Mouse (Mus musculus): Measurements from ENCODE around the gene Jpt1. TPM values are rescaled to one million over a fixed set of nuclear protein-coding genes. Genes with fewer than 3 reads are reported as not detected.
"Not testable (repeated sequence)": the region's sequence is repeated elsewhere in the genome, so short reads cannot be mapped to it uniquely, and the experiment has no call there.

Jpt1 gene
- total RNA-seq, 4 experiments from 2014 or later, result 86.2 to 109 (median 94.4) TPM

- DNase-seq, result peak; percentile 89
Observed at GRCm38 (mm10) chr11:115473626-115474275, 40.4 kb downstream of the Jpt1 start.

GRCm38 (mm10) chr11:115472183-115472582 is 42.0 kb downstream of the Jpt1 start:
- no peak for DNase-seq

GRCm38 (mm10) chr11:115467217-115467618 is 47.0 kb downstream of the Jpt1 start:
- no peak for DNase-seq

DNA sequence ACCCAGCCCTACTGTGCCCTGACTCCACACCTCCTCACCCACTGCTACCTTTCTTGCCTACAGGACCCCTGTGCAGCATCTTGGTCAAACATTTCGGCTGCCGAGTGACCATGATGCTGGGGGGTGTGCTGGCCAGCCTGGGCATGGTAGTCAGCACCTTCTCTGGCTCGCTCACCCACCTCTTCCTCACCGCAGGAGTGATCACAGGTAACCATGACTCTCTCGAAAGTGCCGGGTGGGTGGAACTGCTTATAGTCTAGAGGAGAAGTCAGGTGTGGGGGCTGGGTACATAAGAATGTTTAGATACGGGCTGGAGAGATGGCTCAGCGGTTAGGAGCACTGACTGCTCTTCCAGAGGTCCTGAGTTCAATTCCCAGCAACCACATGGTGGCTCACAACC is 49.3 kb downstream of the Jpt1 start:
- DNase-seq, result no peak

DNA sequence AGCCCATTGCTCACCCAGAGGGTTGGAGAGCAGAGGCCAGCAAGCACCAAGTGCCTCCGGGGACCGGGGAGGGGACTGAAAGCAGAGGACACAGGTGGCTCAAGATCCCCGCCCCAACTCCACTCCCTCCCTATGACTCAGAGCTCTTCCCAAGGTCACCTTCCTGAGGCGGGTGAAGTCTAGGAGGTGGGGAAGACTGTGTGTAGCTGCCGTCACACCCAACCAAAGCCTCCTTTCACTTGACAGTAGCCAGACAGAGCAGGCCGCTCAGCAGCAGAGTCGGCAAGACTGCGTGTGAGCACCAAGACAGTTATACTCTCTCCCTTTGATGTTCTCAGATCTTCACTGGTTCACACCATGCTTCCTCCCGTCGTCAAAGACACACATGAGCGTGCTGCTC is 50.8 kb downstream of the Jpt1 start:
- DNase-seq, result no peak

DNA sequence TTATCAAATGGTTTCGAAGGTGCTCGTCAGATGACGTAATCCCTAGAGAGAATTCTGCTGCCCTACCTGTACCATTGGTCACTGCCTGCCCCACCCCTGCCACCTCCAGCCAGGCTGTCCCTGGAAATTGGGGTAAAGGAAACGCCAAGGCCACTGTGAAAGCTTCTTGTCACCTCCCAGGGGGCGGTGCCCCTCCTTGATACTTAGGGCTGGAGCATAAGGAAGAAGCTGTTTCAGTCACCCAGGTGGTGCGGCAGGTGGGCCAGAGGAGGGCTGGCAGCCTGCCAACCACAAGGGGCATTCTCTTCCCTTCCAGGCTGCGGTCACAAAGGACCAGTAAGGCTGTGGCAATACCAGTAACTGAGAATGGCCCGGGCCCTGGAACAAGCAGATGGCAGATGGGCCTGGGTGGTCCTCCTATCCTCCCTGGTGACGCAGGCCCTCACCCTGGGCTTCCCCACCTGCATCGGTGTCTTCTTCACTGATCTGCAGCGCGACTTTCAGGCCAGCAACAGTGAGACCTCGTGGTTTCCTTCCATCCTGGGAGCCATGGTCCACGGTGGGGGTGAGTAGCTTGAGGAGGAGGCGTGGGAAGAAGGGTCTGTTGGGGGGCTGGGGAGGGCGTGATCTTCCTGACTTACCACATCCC is 51.8 kb downstream of the Jpt1 start, which contains the start of gene Slc16a5:
Gene Slc16a5, plus strand, starts transcription at position 232 of the 649 bp plus-strand sequence.
- DNase-seq, result no peak

DNA sequence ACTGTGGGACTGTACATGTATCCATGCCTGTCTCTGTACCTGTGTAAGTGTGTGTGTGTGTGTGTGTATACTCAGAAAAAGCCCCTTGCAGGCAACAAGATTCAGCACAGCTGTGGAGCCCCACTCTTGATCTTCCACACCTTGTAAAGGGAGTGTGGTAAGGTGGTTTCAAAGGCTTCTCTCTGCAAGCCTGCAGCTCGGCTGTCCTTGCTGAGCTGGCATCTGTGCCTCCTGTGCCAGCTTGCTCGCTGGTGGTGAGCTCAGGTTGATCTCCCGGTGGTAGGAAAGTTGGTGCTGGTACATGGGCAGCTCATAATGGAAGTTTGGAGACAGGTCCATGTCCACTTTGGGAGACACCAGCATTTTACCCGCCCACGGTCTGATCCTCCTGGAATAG is 52.3 kb downstream of the Jpt1 start:
- no peak for DNase-seq

DNA sequence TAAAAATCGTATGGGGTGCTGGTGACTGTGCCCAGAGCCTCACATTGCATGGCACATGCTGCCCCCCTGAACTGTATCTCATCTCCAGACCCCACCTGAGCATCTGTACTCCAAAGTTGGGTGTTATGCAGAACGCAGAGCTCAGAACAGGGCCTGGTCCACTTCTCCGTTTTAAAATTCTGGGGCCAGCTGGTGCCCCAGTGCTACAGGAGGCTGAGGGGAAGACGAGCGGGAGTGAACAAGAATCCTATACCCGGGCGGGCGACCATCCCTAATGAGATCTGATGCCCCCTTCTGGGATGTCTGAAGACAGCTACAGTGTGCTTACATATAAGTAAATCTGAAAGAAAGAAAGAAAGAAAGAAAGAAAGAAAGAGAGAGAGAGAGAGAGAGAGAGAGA is 53.2 kb downstream of the Jpt1 start:
- DNase-seq, result no peak

- no peak for DNase-seq
Observed at GRCm38 (mm10) chr11:115457405-115457804, 56.8 kb downstream of the Jpt1 start.

DNA sequence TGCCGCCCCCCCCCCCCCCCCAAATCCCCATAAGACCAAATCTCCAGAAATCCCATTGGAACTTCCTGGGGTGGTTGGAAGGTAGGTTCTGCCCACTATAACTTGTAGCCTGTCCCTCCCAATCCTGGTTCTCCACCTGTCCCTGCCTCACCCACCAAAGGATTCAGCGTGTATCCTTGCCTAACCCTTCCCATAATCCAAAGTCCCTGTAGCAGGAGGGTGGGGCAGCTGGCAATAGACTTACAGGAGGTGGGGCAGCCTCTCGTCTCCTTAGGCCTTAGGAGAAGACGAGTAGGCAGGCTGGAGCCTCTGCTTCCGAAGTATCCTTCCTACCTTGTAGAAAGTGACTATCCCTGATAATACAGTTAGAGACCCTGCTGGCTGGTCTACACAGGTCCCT is 58.0 kb downstream of the Jpt1 start:
- no peak for DNase-seq

- no peak for DNase-seq
Observed at GRCm38 (mm10) chr11:115455619-115456018, 58.6 kb downstream of the Jpt1 start.

GRCm38 (mm10) chr11:115454822-115455221 is 59.4 kb downstream of the Jpt1 start:
- not testable (repeated sequence) for DNase-seq

- no peak for DNase-seq
Observed at GRCm38 (mm10) chr11:115453306-115453705, 60.9 kb downstream of the Jpt1 start.

DNA sequence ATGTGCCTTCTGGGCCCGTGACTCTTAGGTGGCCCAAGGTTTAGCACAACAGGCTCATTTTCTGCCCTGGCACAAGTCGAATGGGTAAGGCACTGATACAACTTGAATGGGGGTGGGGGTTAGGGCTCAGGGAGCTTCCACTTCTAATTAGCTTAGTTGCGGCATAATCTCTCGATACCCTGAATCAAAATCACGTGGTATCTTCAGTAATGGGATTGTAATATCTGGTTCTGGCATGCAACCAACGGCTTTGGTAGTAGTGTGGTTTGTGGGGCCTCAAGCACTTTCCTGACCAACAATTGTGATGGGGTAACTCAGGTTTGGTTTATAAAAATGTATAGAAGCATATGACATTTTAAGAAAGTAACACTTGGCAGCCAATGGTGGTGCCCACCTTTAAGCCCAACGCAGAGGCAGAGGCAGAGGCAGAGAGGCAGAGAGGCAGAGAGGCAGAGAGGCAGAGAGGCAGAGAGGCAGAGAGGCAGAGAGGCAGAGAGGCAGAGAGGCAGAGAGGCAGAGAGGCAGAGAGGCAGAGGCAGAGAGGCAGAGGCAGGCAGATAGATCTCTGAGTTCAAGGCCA is 61.8 kb downstream of the Jpt1 start:
- DNase-seq, result no peak

GRCm38 (mm10) chr11:115451781-115452241 is 62.4 kb downstream of the Jpt1 start:
- no peak for DNase-seq

GRCm38 (mm10) chr11:115450176-115450575 is 64.0 kb downstream of the Jpt1 start:
- DNase-seq, result no peak

DNA sequence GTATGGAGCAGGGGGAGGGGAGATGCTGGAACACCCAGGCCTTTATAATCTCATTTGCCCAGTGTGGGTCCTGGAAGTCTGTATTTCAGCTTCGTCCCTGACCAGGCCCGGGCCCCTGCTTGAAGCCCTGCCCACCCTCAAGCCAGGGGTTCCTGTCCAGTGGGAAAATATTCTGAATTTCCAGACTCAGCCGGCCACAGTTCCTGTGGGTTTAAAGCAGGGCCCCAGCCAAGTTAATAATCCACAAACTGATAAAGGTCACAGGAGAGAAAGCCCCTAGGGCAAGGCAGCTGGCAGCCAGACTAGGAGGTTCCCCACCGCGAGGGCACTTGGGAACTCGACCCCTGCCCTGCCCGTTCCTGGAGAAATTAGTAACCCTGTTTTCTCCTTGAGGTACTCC is 65.2 kb downstream of the Jpt1 start:
- no peak for DNase-seq

GRCm38 (mm10) chr11:115448075-115448474 is 66.1 kb downstream of the Jpt1 start:
- DNase-seq, result no peak

Small RNA genes within 50 kb of the gene (microRNA-seq; reads per million reads assigned to microRNA genes)
- 0 reads per million in 2 experiments for gene Mir3968

Other genes starting within 250 kb of the Jpt1 start
- gene Grin2c, start 247.1 kb downstream of the Jpt1 start, total RNA-seq (2022), result 10 to 100 TPM in 2 of 4 experiments, 1 to 10 TPM in 2; 2.2 to 32.8 (median 13.6) TPM
- 1,000 to 10,000 TPM; 1,501 to 2,268 (median 1,689) TPM for gene Fdxr, start 237.3 kb downstream of the Jpt1 start, total RNA-seq (2022)
- 100 to 1,000 TPM in 2 of 4 experiments, 10 to 100 TPM in 2; 43.3 to 117 (median 82.2) TPM for gene Fads6, start 216.7 kb downstream of the Jpt1 start, total RNA-seq (2022)
- not detected for gene Otop2, start 207.2 kb downstream of the Jpt1 start, total RNA-seq (2022)
- gene Ush1g, start 192.3 kb downstream of the Jpt1 start, total RNA-seq (2022), result 1 to 10 TPM in 2 of 4 experiments, under 1 TPM in 2; 0.52 to 2.3 (median 1.1) TPM
- not detected for gene Otop3, start 179.7 kb downstream of the Jpt1 start, total RNA-seq (2022)
- 10 to 100 TPM; 17.7 to 46.8 (median 42.6) TPM for gene Hid1, start 146.6 kb downstream of the Jpt1 start, total RNA-seq (2022)
- 100 to 1,000 TPM in 1 of 4 experiments, 10 to 100 TPM in 3; 60.6 to 118 (median 71.9) TPM for gene Cdr2l, start 132.5 kb downstream of the Jpt1 start, total RNA-seq (2022)
- gene Mrpl58, start 110.6 kb downstream of the Jpt1 start, total RNA-seq (2022), result 100 to 1,000 TPM; 157 to 179 (median 160) TPM
- gene Atp5h, start 94.4 kb downstream of the Jpt1 start, total RNA-seq (2022), result 100 to 1,000 TPM; 440 to 566 (median 519) TPM
- 10 to 100 TPM; 53.5 to 97.0 (median 65.5) TPM for gene Kctd2, start 94.3 kb downstream of the Jpt1 start, total RNA-seq (2022)
- not detected for gene Trim80, start 73.8 kb downstream of the Jpt1 start, total RNA-seq (2022)
- gene Slc16a5, start 51.9 kb downstream of the Jpt1 start, total RNA-seq (2022), result under 1 TPM in 1 of 4 experiments, not detected in 3; 0.21 TPM
- 10 to 100 TPM in 3 of 4 experiments, 1 to 10 TPM in 1; 8.6 to 11.7 (median 11.2) TPM for gene Armc7, start 38.7 kb downstream of the Jpt1 start, total RNA-seq (2022)
- gene Nt5c, start 22.5 kb downstream of the Jpt1 start, total RNA-seq (2022), result 100 to 1,000 TPM; 119 to 222 (median 142) TPM
- 100 to 1,000 TPM; 220 to 285 (median 257) TPM for gene Sumo2, start 21.9 kb upstream of the Jpt1 start, total RNA-seq (2022)
- gene Nup85, start 50.0 kb upstream of the Jpt1 start, total RNA-seq (2022), result 10 to 100 TPM; 46.5 to 61.0 (median 53.9) TPM
- 100 to 1,000 TPM in 1 of 4 experiments, 10 to 100 TPM in 3; 82.0 to 110 (median 92.1) TPM for gene Mrps7, start 89.5 kb upstream of the Jpt1 start, total RNA-seq (2022)
- 10 to 100 TPM; 20.3 to 52.7 (median 37.8) TPM for gene Gga3, start 89.7 kb upstream of the Jpt1 start, total RNA-seq (2022)
- gene Mif4gd, start 98.6 kb upstream of the Jpt1 start, total RNA-seq (2022), result 100 to 1,000 TPM; 101 to 135 (median 121) TPM
- 10 to 100 TPM; 59.5 to 94.1 (median 91.2) TPM for gene Slc25a19, start 113.9 kb upstream of the Jpt1 start, total RNA-seq (2022)
- gene Grb2, start 194.2 kb upstream of the Jpt1 start, total RNA-seq (2022), result 100 to 1,000 TPM; 136 to 165 (median 160) TPM

Data from adrenal gland, adult 8-10 months (tissue).